ENCODE assay signal across 9 mouse cellular contexts in the genomic region with DNA sequence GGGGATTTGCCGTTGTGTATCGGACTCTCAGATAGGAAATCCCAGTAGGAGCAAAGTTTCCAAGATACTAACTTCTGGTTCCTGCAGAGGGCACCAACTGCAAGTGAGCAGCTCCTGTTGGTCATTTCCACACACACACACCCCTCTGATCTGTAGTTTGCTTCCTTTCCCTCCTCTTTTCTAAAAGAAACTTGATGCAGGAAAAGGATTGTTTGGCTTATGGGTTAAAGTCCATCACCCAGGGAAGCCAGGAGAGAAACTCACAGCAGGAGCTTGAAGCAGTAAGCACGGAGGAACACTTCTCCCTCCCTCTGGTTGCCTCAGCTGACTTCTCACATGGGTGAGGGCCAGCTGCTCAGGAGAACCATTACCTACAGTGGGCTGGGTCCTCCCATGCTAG. TPM values are rescaled to one million over a fixed set of nuclear protein-coding genes. Genes with fewer than 3 reads are reported as not detected.
DNase-seq lines count a peak whose midpoint lies in the region; ATAC-seq lines count a peak whose summit lies in the region.
"Had no signal": no experiment of that assay in that cellular context is flagged by ENCODE, and none has a peak within 500 bp of the region (broad histone marks: within the 10 kb centered on the region; RNA-seq: fewer than 3 reads in every experiment).

No protein-coding gene starts in this region.

- no peak overlapping the region for H3K9ac ChIP-seq in midbrain, embryonic 14.5 days (replicated peaks; ENCODE audit: low read length)
- no peak overlapping the region for H3K9ac ChIP-seq in midbrain, embryonic 11.5 days (ENCODE audit: low read length)
- no peak overlapping the region for H3K9ac ChIP-seq in stomach, embryonic 14.5 days (replicated peaks; ENCODE audit: low read depth, low read length)
- H3K9ac ChIP-seq: liver, embryonic 13.5 days had no signal

- no peak overlapping the region for H3K4me2 ChIP-seq in midbrain, embryonic 14.5 days (ENCODE audit: low read length)
- H3K4me2 ChIP-seq in midbrain, embryonic 11.5 days, result no peak overlapping the region
- H3K4me2 ChIP-seq in stomach, embryonic 14.5 days (replicated peaks; ENCODE audit: low read depth, low read length), result peak overlapping the region; percentile 21; the same call in 1 of the 2 replicates
- H3K4me2 ChIP-seq: liver, embryonic 13.5 days had no signal

- no peak for ATAC-seq in midbrain, embryonic 14.5 days (ENCODE audit: low FRiP score, low TSS enrichment)
- no peak for ATAC-seq in midbrain, embryonic 11.5 days (ENCODE audit: low FRiP score)
- peak; percentile 66; the same call in 1 of the 2 replicates for ATAC-seq in stomach, embryonic 14.5 days (ENCODE audit: insufficient number of reproducible peaks, insufficient read depth, low FRiP score, low read depth)

- 60% methylated on average over 3 of the region's 3 CpGs for WGBS in midbrain, embryonic 14.5 days
- 52% methylated on average over 3 of the region's 3 CpGs for WGBS in midbrain, embryonic 11.5 days
- WGBS in stomach, embryonic 14.5 days, result 24% methylated on average over 3 of the region's 3 CpGs

- H3K27me3 ChIP-seq in midbrain, embryonic 14.5 days (ENCODE audit: control insufficient read depth, insufficient read depth, low read length), result no peaks in the 10 kb centered on the region
- no peaks in the 10 kb centered on the region for H3K27me3 ChIP-seq in midbrain, embryonic 11.5 days (ENCODE audit: control insufficient read depth, insufficient read depth, low read length)
- no peaks in the 10 kb centered on the region for H3K27me3 ChIP-seq in stomach, embryonic 14.5 days (ENCODE audit: control insufficient read depth, insufficient read depth, low read length)
- H3K27me3 ChIP-seq: liver, embryonic 13.5 days had no signal

- H3K9me3 ChIP-seq in midbrain, embryonic 14.5 days (ENCODE audit: control insufficient read depth, low read length), result peaks cover 8% of the 10 kb centered on the region; the same call in 1 of the 2 replicates
- H3K9me3 ChIP-seq in midbrain, embryonic 11.5 days (ENCODE audit: control insufficient read depth, low read length), result no peaks in the 10 kb centered on the region; the same call in 1 of the 2 replicates
- no peaks in the 10 kb centered on the region for H3K9me3 ChIP-seq in stomach, embryonic 14.5 days (ENCODE audit: control insufficient read depth, low read depth, low read length)
- H3K9me3 ChIP-seq: liver, embryonic 13.5 days had no signal

- H3K36me3 ChIP-seq in midbrain, embryonic 14.5 days (ENCODE audit: control insufficient read depth, insufficient read depth, low read length), result no peaks in the 10 kb centered on the region
- H3K36me3 ChIP-seq in midbrain, embryonic 11.5 days (ENCODE audit: control insufficient read depth, insufficient read depth, low read length), result no peaks in the 10 kb centered on the region
- H3K36me3 ChIP-seq in stomach, embryonic 14.5 days (ENCODE audit: control insufficient read depth, insufficient read depth, low read length), result no peaks in the 10 kb centered on the region

- no peaks in the 10 kb centered on the region for H3K4me1 ChIP-seq in midbrain, embryonic 14.5 days (ENCODE audit: control insufficient read depth, insufficient read depth, low read length)
- H3K4me1 ChIP-seq in midbrain, embryonic 11.5 days (ENCODE audit: control insufficient read depth, insufficient read depth, low read length), result no peaks in the 10 kb centered on the region
- no peaks in the 10 kb centered on the region for H3K4me1 ChIP-seq in stomach, embryonic 14.5 days (ENCODE audit: control insufficient read depth, insufficient read depth, low read length)
- H3K4me1 ChIP-seq: liver, embryonic 13.5 days had no signal

- no peak overlapping the region for H3K4me3 ChIP-seq in midbrain, embryonic 14.5 days (replicated peaks; ENCODE audit: low read depth, low read length)
- H3K4me3 ChIP-seq in midbrain, embryonic 11.5 days (ENCODE audit: low read depth, low read length), result no peak overlapping the region
- H3K4me3 ChIP-seq in stomach, embryonic 14.5 days (ENCODE audit: low read depth, low read length), result no peak overlapping the region
- H3K4me3 ChIP-seq: liver, embryonic 13.5 days had no signal

- DNase-seq in embryo, embryonic 10 days (ENCODE audit: low spot score), result peak; percentile 39
- no peak for DNase-seq in embryo, embryonic 9.5 days (ENCODE audit: extremely low spot score)
- peak; percentile 24 for DNase-seq in midbrain, embryonic 14.5 days
- no peak for DNase-seq in midbrain, embryonic 11.5 days (ENCODE audit: low spot score, missing footprints)
- peak; percentile 69 for DNase-seq in kidney, adult 9 months
- DNase-seq in urinary bladder, postnatal 10 days (ENCODE audit: low spot score), result no peak
- DNase-seq in cerebellum, adult 8-10 months, result no peak
- DNase-seq: liver, embryonic 13.5 days had no signal

- no peak overlapping the region for H3K27ac ChIP-seq in midbrain, embryonic 14.5 days (replicated peaks; ENCODE audit: low read depth, low read length)
- H3K27ac ChIP-seq in midbrain, embryonic 11.5 days (ENCODE audit: low read depth, low read length), result no peak overlapping the region
- no peak overlapping the region for H3K27ac ChIP-seq in stomach, embryonic 14.5 days (ENCODE audit: low read length)
- H3K27ac ChIP-seq: liver, embryonic 13.5 days had no signal

RNA-seq across cellular contexts. Expression of a gene that starts 24.3 kb away (rescaled TPM):
- 37.3 and 55.2 TPM in 2 replicates for polyA plus RNA-seq in midbrain, embryonic 14.5 days (2014; fragmentation: Nextera tagmentation; extraction: Ambion mirVana)
- polyA plus RNA-seq in midbrain, embryonic 11.5 days (2014; fragmentation: Nextera tagmentation; extraction: Ambion mirVana), result 83.4 and 93.2 TPM in 2 replicates
- polyA plus RNA-seq in stomach, embryonic 14.5 days (2014; fragmentation: Nextera tagmentation; extraction: Ambion mirVana), result 62.2 and 65.9 TPM in 2 replicates

RNA-seq across cellular contexts. Expression of a gene that starts 25.0 kb away (rescaled TPM):
- 7.0 and 10.8 TPM in 2 replicates for polyA plus RNA-seq in midbrain, embryonic 14.5 days (2014; fragmentation: Nextera tagmentation; extraction: Ambion mirVana)
- 15.9 and 16.2 TPM in 2 replicates for polyA plus RNA-seq in midbrain, embryonic 11.5 days (2014; fragmentation: Nextera tagmentation; extraction: Ambion mirVana)
- 21.6 and 22.4 TPM in 2 replicates for polyA plus RNA-seq in stomach, embryonic 14.5 days (2014; fragmentation: Nextera tagmentation; extraction: Ambion mirVana)

Comparison
In these comparisons a context has a peak if more than half of its experiments do, and no peak if none do; other contexts are left out.
1. DNase-seq: peak in embryo, embryonic 10 days (single experiment), midbrain, embryonic 14.5 days (single experiment) and kidney, adult 9 months (single experiment); none in embryo, embryonic 9.5 days (single experiment), midbrain, embryonic 11.5 days (single experiment), urinary bladder, postnatal 10 days (single experiment) and cerebellum, adult 8-10 months (single experiment).